Mouse (Mus musculus) intestine, embryonic 15.5 days (tissue): ENCODE results near the gene Stx16. TPM values are rescaled to one million over a fixed set of nuclear protein-coding genes. Genes with fewer than 3 reads are reported as not detected.

Source experiments
- ATAC-seq: fragments of 200-750 bp; cut with Nextera tagmentation; 2 replicates; pipeline ENCODE4 v1.8.0; 2017; ENCODE audit warnings: moderate TSS enrichment, moderate library complexity
- H3K27ac ChIP-seq: fragments of 300-500 bp; sonication (generic); 2 replicates; pipeline ENCODE4 v1.5.1; 2015; ENCODE audit warnings: mild to moderate bottlenecking, inconsistent platforms
- H3K27me3 ChIP-seq: fragments of 300-500 bp; sonication (generic); replicated peaks from 2 replicates; pipeline ENCODE4 v1.6.1; 2015; ENCODE audit warnings: inconsistent platforms
- H3K36me3 ChIP-seq: fragments of 300-500 bp; sonication (generic); 2 replicates; pipeline ENCODE4 v1.6.1; 2015; ENCODE audit warnings: inconsistent platforms
- H3K4me1 ChIP-seq: fragments of 300-500 bp; sonication (generic); replicated peaks from 2 replicates; pipeline ENCODE4 v1.6.1; 2015; ENCODE audit warnings: inconsistent platforms
- H3K4me2 ChIP-seq: fragments of 300-500 bp; sonication (generic); replicated peaks from 2 replicates; pipeline ENCODE4 v1.6.1; 2015; ENCODE audit warnings: mild to moderate bottlenecking, inconsistent platforms
- H3K4me3 ChIP-seq: fragments of 300-500 bp; sonication (generic); replicated peaks from 2 replicates; pipeline ENCODE4 v1.5.1; 2015; ENCODE audit warnings: inconsistent platforms
- H3K9ac ChIP-seq: fragments of 300-500 bp; sonication (generic); 2 replicates; pipeline ENCODE4 v1.6.1; 2015; ENCODE audit warnings: inconsistent platforms
- H3K9me3 ChIP-seq: fragments of 300-500 bp; sonication (generic); 2 replicates; pipeline ENCODE4 v1.6.1; 2016; ENCODE audit warnings: inconsistent platforms
- WGBS: fragments of 180-500 bp; shearing (Covaris S2); methylation state at CpG from one replicate; pipeline ENCODE4 v1.1.7; 2015; 5-methylcytosine and 5-hydroxymethylcytosine counted together
- polyA plus RNA-seq: library from polyadenylated mRNA; unstranded; fragments of >200 nt; fragmentation: Nextera tagmentation; extraction: Ambion mirVana; gene quantifications from 2 replicates; pipeline ENCODE4 v1.2.1, GENCODE M21; 2015

Stx16 gene
- polyA plus RNA-seq, 1 experiment from 2014 or later: 8.5 TPM

GRCm38 (mm10) chr2:174116929-174117328 lies 40.8 kb downstream of the Stx16 start:
- ATAC-seq: peak; percentile 61
- no peak overlapping the region for H3K9ac ChIP-seq
- no peak overlapping the region for H3K4me2 ChIP-seq
- H3K4me1 ChIP-seq: no peaks in the 10 kb centered on the region
- H3K4me3 ChIP-seq: no peak overlapping the region
- H3K27me3 ChIP-seq: no peaks in the 10 kb centered on the region
- H3K9me3 ChIP-seq: no peaks in the 10 kb centered on the region
- WGBS: 70% methylated on average over 16 of the region's 16 CpGs
- no peak overlapping the region for H3K27ac ChIP-seq
- H3K36me3 ChIP-seq: peaks cover 28% of the 10 kb centered on the region

- Histone ChIP-seq H3K4me2 (no peak overlapping the region), H3K4me3 (no peak overlapping the region), H3K9ac (no peak overlapping the region), H3K27me3 (no peaks in the 10 kb centered on the region), H3K27ac (no peak overlapping the region), H3K4me1 (no peaks in the 10 kb centered on the region), H3K9me3 (no peaks in the 10 kb centered on the region), H3K36me3 (peaks cover 33% of the 10 kb centered on the region)
- no peak for ATAC-seq
- 61% methylated on average over 11 of the region's 11 CpGs for WGBS
Observed at GRCm38 (mm10) chr2:174118141-174118540, 42.0 kb downstream of the Stx16 start.

GRCm38 (mm10) chr2:174119259-174119658 lies 43.2 kb downstream of the Stx16 start:
- ATAC-seq: no peak
- H3K9ac ChIP-seq: no peak overlapping the region
- H3K27me3 ChIP-seq: no peaks in the 10 kb centered on the region
- no peaks in the 10 kb centered on the region for H3K4me1 ChIP-seq
- H3K36me3 ChIP-seq: peaks cover 37% of the 10 kb centered on the region
- no peak overlapping the region for H3K4me2 ChIP-seq
- H3K27ac ChIP-seq: no peak overlapping the region
- no peaks in the 10 kb centered on the region for H3K9me3 ChIP-seq
- 91% methylated on average over 11 of the region's 11 CpGs for WGBS
- no peak overlapping the region for H3K4me3 ChIP-seq

GRCm38 (mm10) chr2:174120631-174121030 lies 44.5 kb downstream of the Stx16 start:
- Histone ChIP-seq H3K9me3 (no peaks in the 10 kb centered on the region), H3K9ac (no peak overlapping the region), H3K36me3 (peaks cover 41% of the 10 kb centered on the region), H3K4me3 (no peak overlapping the region), H3K27me3 (no peaks in the 10 kb centered on the region), H3K4me2 (no peak overlapping the region), H3K27ac (no peak overlapping the region), H3K4me1 (no peaks in the 10 kb centered on the region)
- 91% methylated on average over 19 of the region's 19 CpGs for WGBS
- ATAC-seq: no peak

GRCm38 (mm10) chr2:174121411-174121947 lies 45.4 kb downstream of the Stx16 start:
- peaks cover 41% of the 10 kb centered on the region for H3K36me3 ChIP-seq
- no peak for ATAC-seq
- H3K9ac ChIP-seq: no peak overlapping the region
- 81% methylated on average over 12 of the region's 12 CpGs for WGBS
- H3K9me3 ChIP-seq: no peaks in the 10 kb centered on the region
- no peak overlapping the region for H3K27ac ChIP-seq
- H3K4me2 ChIP-seq: no peak overlapping the region
- H3K27me3 ChIP-seq: no peaks in the 10 kb centered on the region
- H3K4me3 ChIP-seq: no peak overlapping the region
- H3K4me1 ChIP-seq: 0 out of 2 replicates have a peak, but pooled peaks cover under 1% of the 10 kb centered on the region

GRCm38 (mm10) chr2:174122331-174122730 lies 46.2 kb downstream of the Stx16 start:
- no peak for ATAC-seq
- H3K9me3 ChIP-seq: no peaks in the 10 kb centered on the region
- no peaks in the 10 kb centered on the region for H3K27me3 ChIP-seq
- no peak overlapping the region for H3K4me2 ChIP-seq
- H3K36me3 ChIP-seq: peaks cover 34% of the 10 kb centered on the region
- H3K9ac ChIP-seq: no peak overlapping the region
- H3K27ac ChIP-seq: no peak overlapping the region
- H3K4me1 ChIP-seq: 0 out of 2 replicates have a peak, but pooled peaks cover 8% of the 10 kb centered on the region
- 96% methylated on average over 2 of the region's 2 CpGs for WGBS
- no peak overlapping the region for H3K4me3 ChIP-seq

GRCm38 (mm10) chr2:174123731-174124130 lies 47.6 kb downstream of the Stx16 start:
- no peaks in the 10 kb centered on the region for H3K9me3 ChIP-seq
- ATAC-seq: no peak
- WGBS: 92% methylated on average over 3 of the region's 3 CpGs
- H3K36me3 ChIP-seq: peaks cover 34% of the 10 kb centered on the region
- H3K4me3 ChIP-seq: no peak overlapping the region
- no peak overlapping the region for H3K27ac ChIP-seq
- H3K4me1 ChIP-seq: 0 out of 2 replicates have a peak, but pooled peaks cover 8% of the 10 kb centered on the region
- no peak overlapping the region for H3K4me2 ChIP-seq
- no peak overlapping the region for H3K9ac ChIP-seq
- H3K27me3 ChIP-seq: no peaks in the 10 kb centered on the region

GRCm38 (mm10) chr2:174126522-174127375 lies 50.6 kb downstream of the Stx16 start:
- peak overlapping the region; percentile 26 for H3K4me2 ChIP-seq
- no peak overlapping the region for H3K4me3 ChIP-seq
- WGBS: 11% methylated on average over 19 of the region's 21 CpGs
- H3K36me3 ChIP-seq: peaks cover 18% of the 10 kb centered on the region
- H3K9ac ChIP-seq: no peak overlapping the region
- ATAC-seq: peak; percentile 75
- no peaks in the 10 kb centered on the region for H3K27me3 ChIP-seq
- no peaks in the 10 kb centered on the region for H3K9me3 ChIP-seq
- 0 out of 2 replicates have a peak, but pooled peaks cover 8% of the 10 kb centered on the region for H3K4me1 ChIP-seq
- no peak overlapping the region for H3K27ac ChIP-seq

- Histone ChIP-seq H3K4me2 (peak overlapping the region; percentile 26; the same call in 1 of the 2 replicates), H3K4me1 (0 out of 2 replicates have a peak, but pooled peaks cover 8% of the 10 kb centered on the region), H3K4me3 (no peak overlapping the region), H3K27me3 (no peaks in the 10 kb centered on the region), H3K9ac (no peak overlapping the region), H3K9me3 (no peaks in the 10 kb centered on the region), H3K36me3 (peaks cover 17% of the 10 kb centered on the region), H3K27ac (no peak overlapping the region)
- 42% methylated on average over 6 of the region's 6 CpGs for WGBS
- ATAC-seq: no peak
Observed at GRCm38 (mm10) chr2:174127376-174127713, 51.2 kb downstream of the Stx16 start.

GRCm38 (mm10) chr2:174128926-174129325 lies 52.8 kb downstream of the Stx16 start:
- H3K27me3 ChIP-seq: no peaks in the 10 kb centered on the region
- 0 out of 2 replicates have a peak, but pooled peaks cover 8% of the 10 kb centered on the region for H3K4me1 ChIP-seq
- no peak overlapping the region for H3K27ac ChIP-seq
- no peak overlapping the region for H3K4me3 ChIP-seq
- H3K9ac ChIP-seq: no peak overlapping the region
- 89% methylated on average over 6 of the region's 6 CpGs for WGBS
- peaks cover 7% of the 10 kb centered on the region for H3K36me3 ChIP-seq
- no peak overlapping the region for H3K4me2 ChIP-seq
- no peak for ATAC-seq
- no peaks in the 10 kb centered on the region for H3K9me3 ChIP-seq

- no peaks in the 10 kb centered on the region for H3K27me3 ChIP-seq
- H3K36me3 ChIP-seq: no peaks in the 10 kb centered on the region
- no peak overlapping the region for H3K27ac ChIP-seq
- H3K4me1 ChIP-seq: 0 out of 2 replicates have a peak, but pooled peaks cover 8% of the 10 kb centered on the region
- ATAC-seq: no peak
- WGBS: 82% methylated on average over 8 of the region's 8 CpGs
- H3K9ac ChIP-seq: no peak overlapping the region
- no peaks in the 10 kb centered on the region for H3K9me3 ChIP-seq
- H3K4me2 ChIP-seq: no peak overlapping the region
- no peak overlapping the region for H3K4me3 ChIP-seq
Observed at GRCm38 (mm10) chr2:174130468-174131097, 54.5 kb downstream of the Stx16 start.

- no peak overlapping the region for H3K4me3 ChIP-seq
- H3K9ac ChIP-seq: no peak overlapping the region
- H3K27me3 ChIP-seq: no peaks in the 10 kb centered on the region
- ATAC-seq: peak; percentile 53
- H3K4me2 ChIP-seq: no peak overlapping the region
- no peaks in the 10 kb centered on the region for H3K36me3 ChIP-seq
- WGBS: 66% methylated on average over 8 of the region's 8 CpGs
- H3K27ac ChIP-seq: no peak overlapping the region
- H3K9me3 ChIP-seq: no peaks in the 10 kb centered on the region
- no peaks in the 10 kb centered on the region for H3K4me1 ChIP-seq
Observed at GRCm38 (mm10) chr2:174132413-174132969, 56.4 kb downstream of the Stx16 start.
